9 mouse cellular contexts compared by ENCODE assay signal in genomic region chr11:102339195-102339594, GRCm38 (mm10). TPM values are rescaled to one million over a fixed set of nuclear protein-coding genes. Genes with fewer than 3 reads are reported as not detected.
DNase-seq lines count a peak whose midpoint lies in the region; TF ChIP-seq lines count a peak whose summit lies in the region.
"Had no signal": no experiment of that assay in that cellular context is flagged by ENCODE, and none has a peak within 500 bp of the region (broad histone marks: within the 10 kb centered on the region; RNA-seq: fewer than 3 reads in every experiment).

No protein-coding gene starts in this region.

- H3K4me3 ChIP-seq in cerebellum, adult 2 months (replicated peaks; ENCODE audit: insufficient read depth, low read depth, low read length) = no peak overlapping the region
- H3K4me3 ChIP-seq: liver, embryonic 15.5 days; myocyte had no signal

- no peaks in the 10 kb centered on the region for H3K27me3 ChIP-seq in cerebellum, adult 2 months (ENCODE audit: control insufficient read depth, insufficient read depth, low read length)

- no peak for TF ChIP-seq CTCF in brain, embryonic 14.5 days (IDR thresholded peaks at IDR 0.05; ENCODE audit: borderline replicate concordance, extremely low read depth, insufficient read depth, insufficient read length)
- TF ChIP-seq CTCF in cerebellum, adult 2 months (IDR thresholded peaks at IDR 0.05; ENCODE audit: borderline replicate concordance, insufficient read depth, low read depth, low read length) = no peak

- peak overlapping the region; percentile 92 for H3K27ac ChIP-seq in cerebellum, adult 2 months (ENCODE audit: insufficient read depth, low read length)
- H3K27ac ChIP-seq: liver, embryonic 15.5 days had no signal

- intact Hi-C loops in heart, postnatal 14 days (cut with DNase I) = no loop called here

- DNase-seq in heart, postnatal 14 days = peak; percentile 29 to 32
- DNase-seq in heart, adult 9 months (ENCODE audit: low spot score in 2 of 2) = no peak
- peak; percentile 67 for DNase-seq in brain, embryonic 14.5 days (ENCODE audit: low read depth)
- peak; percentile 79 to 85 for DNase-seq in cerebellum, adult 2 months
- peak; percentile 86 to 90 for DNase-seq in lung, adult 18-20 months
- no peak for DNase-seq in frontal cortex, adult 2 months (ENCODE audit: extremely low spot score in 1 of 2, low spot score in 1 of 2)
- no peak for DNase-seq in retina, postnatal 1 day

- no peak for TF ChIP-seq POLR2A in brain, embryonic 14.5 days (IDR thresholded peaks at IDR 0.05; ENCODE audit: borderline replicate concordance, extremely low read depth, insufficient read depth, insufficient read length, poor library complexity, severe bottlenecking)
- no peak for TF ChIP-seq POLR2A in cerebellum, adult 2 months (IDR thresholded peaks at IDR 0.05; ENCODE audit: borderline replicate concordance, insufficient read depth, low read length)

- H3K4me1 ChIP-seq in cerebellum, adult 2 months (ENCODE audit: control insufficient read depth, insufficient read depth, low read length) = peaks cover 11% of the 10 kb centered on the region
- H3K4me1 ChIP-seq: liver, embryonic 15.5 days had no signal

- 26% methylated on average over 11 of the region's 11 CpGs for WGBS in cerebellum, adult 2 months

RNA-seq across cellular contexts. Expression of gene Ubtf, which starts 19.7 kb away (rescaled TPM):
- 10 to 100 TPM; 60.1 to 69.7 TPM for total RNA-seq in heart, postnatal 14 days (2021)
- polyA plus RNA-seq in brain, embryonic 14.5 days (2012; rRNA removed) = 57.7 and 80.5 TPM in 2 replicates
- 94.6 and 95.8 TPM in 2 replicates for polyA plus RNA-seq in cerebellum, adult 2 months (2012; rRNA removed)
- 96.7 and 99.3 TPM in 2 replicates for polyA plus RNA-seq in frontal cortex, adult 2 months (2012; rRNA removed)

RNA-seq across cellular contexts. Expression of gene Slc4a1, which starts 26.8 kb away (rescaled TPM):
- 10 to 100 TPM; 22.7 to 23.0 TPM for total RNA-seq in heart, postnatal 14 days (2021)
- polyA plus RNA-seq in brain, embryonic 14.5 days (2012; rRNA removed) = 1.3 and 2.6 TPM in 2 replicates
- polyA plus RNA-seq in cerebellum, adult 2 months (2012; rRNA removed) = 0.72 and 0.90 TPM in 2 replicates
- 0.48 and 0.60 TPM in 2 replicates for polyA plus RNA-seq in frontal cortex, adult 2 months (2012; rRNA removed)
- polyA plus RNA-seq: myocyte had no signal

RNA-seq across cellular contexts. Expression of gene Atxn7l3, which starts 42.8 kb away (rescaled TPM):
- total RNA-seq in heart, postnatal 14 days (2021) = 10 to 100 TPM; 26.5 to 29.5 TPM
- polyA plus RNA-seq in brain, embryonic 14.5 days (2012; rRNA removed) = 116 and 130 TPM in 2 replicates
- 93.3 and 101 TPM in 2 replicates for polyA plus RNA-seq in cerebellum, adult 2 months (2012; rRNA removed)
- 142 and 147 TPM in 2 replicates for polyA plus RNA-seq in frontal cortex, adult 2 months (2012; rRNA removed)

RNA-seq across cellular contexts. Expression of gene Rundc3a, which starts 54.0 kb away (rescaled TPM):
- total RNA-seq in heart, postnatal 14 days (2021) = under 1 TPM in 1 of 2 experiments, not detected in 1; 0.29 TPM
- 292 and 306 TPM in 2 replicates for polyA plus RNA-seq in brain, embryonic 14.5 days (2012; rRNA removed)
- polyA plus RNA-seq in cerebellum, adult 2 months (2012; rRNA removed) = 446 and 460 TPM in 2 replicates
- polyA plus RNA-seq in frontal cortex, adult 2 months (2012; rRNA removed) = 538 and 540 TPM in 2 replicates

RNA-seq across cellular contexts. Expression of gene Tmub2, which starts 54.5 kb away (rescaled TPM):
- 10 to 100 TPM; 26.6 TPM for total RNA-seq in heart, postnatal 14 days (2021)
- polyA plus RNA-seq in brain, embryonic 14.5 days (2012; rRNA removed) = 74.7 and 88.3 TPM in 2 replicates
- 82.7 and 85.3 TPM in 2 replicates for polyA plus RNA-seq in cerebellum, adult 2 months (2012; rRNA removed)
- 82.5 and 85.4 TPM in 2 replicates for polyA plus RNA-seq in frontal cortex, adult 2 months (2012; rRNA removed)

Comparison
In these comparisons a context has a peak if more than half of its experiments do, and no peak if none do; other contexts are left out.
1. DNase-seq: peak in heart, postnatal 14 days (2 of 2), brain, embryonic 14.5 days (single experiment), cerebellum, adult 2 months (2 of 2) and lung, adult 18-20 months (2 of 2); none in heart, adult 9 months (0 of 2), frontal cortex, adult 2 months (0 of 2) and retina, postnatal 1 day (single experiment).